Mouse (Mus musculus): ENCODE measurements at regions not wholly inside any gene's neighbourhood (a gene's known extent, or its start where the extent isn't known, plus 50 kb on each side); places are given as distances from the start of the nearest gene placed in this dataset.

GRCm38 (mm10) chr1:151045334-151045733, 52.1 kb upstream of the Hmcn1 start:
- Histone ChIP-seq H3K4me3 (replicated peaks) (no peak overlapping the region), H3K9me3 (replicated peaks) (no peaks in the 10 kb centered on the region), H3K36me3 (no peaks in the 10 kb centered on the region), H3K9ac (no peak overlapping the region), H3K4me2 (replicated peaks) (no peak overlapping the region), H3K4me1 (peaks cover 10% of the 10 kb centered on the region), H3K27ac (replicated peaks) (no peak overlapping the region), H3K27me3 (no peaks in the 10 kb centered on the region)
- no peak for ATAC-seq (ENCODE audit: insufficient number of reproducible peaks, low FRiP score, low TSS enrichment, low read depth)
- 34% methylated on average over 5 of the region's 5 CpGs for WGBS

GRCm38 (mm10) chr1:151046626-151047025, 53.4 kb upstream of the Hmcn1 start:
- no peaks in the 10 kb centered on the region for H3K9me3 ChIP-seq (replicated peaks)
- no peaks in the 10 kb centered on the region for H3K27me3 ChIP-seq
- no peak for ATAC-seq (ENCODE audit: insufficient number of reproducible peaks, low FRiP score, low TSS enrichment, low read depth)
- H3K36me3 ChIP-seq = no peaks in the 10 kb centered on the region
- no peak overlapping the region for H3K27ac ChIP-seq (replicated peaks)
- peaks cover 10% of the 10 kb centered on the region for H3K4me1 ChIP-seq
- H3K4me3 ChIP-seq (replicated peaks) = no peak overlapping the region
- 29% methylated on average over 7 of the region's 7 CpGs for WGBS
- H3K9ac ChIP-seq = no peak overlapping the region
- H3K4me2 ChIP-seq (replicated peaks) = no peak overlapping the region

GRCm38 (mm10) chr1:151049726-151050506, 56.7 kb upstream of the Hmcn1 start:
- H3K4me3 ChIP-seq (replicated peaks) = no peak overlapping the region
- H3K27me3 ChIP-seq = no peaks in the 10 kb centered on the region
- peaks cover 10% of the 10 kb centered on the region for H3K4me1 ChIP-seq
- H3K9ac ChIP-seq = no peak overlapping the region
- no peak for ATAC-seq (ENCODE audit: insufficient number of reproducible peaks, low FRiP score, low TSS enrichment, low read depth)
- no peaks in the 10 kb centered on the region for H3K9me3 ChIP-seq (replicated peaks)
- WGBS = 77% methylated on average over 19 of the region's 19 CpGs
- no peak overlapping the region for H3K27ac ChIP-seq (replicated peaks)
- H3K4me2 ChIP-seq (replicated peaks) = no peak overlapping the region
- no peaks in the 10 kb centered on the region for H3K36me3 ChIP-seq

GRCm38 (mm10) chr1:151050507-151050816, 57.2 kb upstream of the Hmcn1 start:
- WGBS = 97% methylated on average over 3 of the region's 3 CpGs
- H3K9me3 ChIP-seq (replicated peaks) = no peaks in the 10 kb centered on the region
- no peaks in the 10 kb centered on the region for H3K27me3 ChIP-seq
- ATAC-seq (ENCODE audit: insufficient number of reproducible peaks, low FRiP score, low TSS enrichment, low read depth) = no peak
- no peak overlapping the region for H3K27ac ChIP-seq (replicated peaks)
- peaks cover 10% of the 10 kb centered on the region for H3K4me1 ChIP-seq
- no peak overlapping the region for H3K4me2 ChIP-seq (replicated peaks)
- H3K36me3 ChIP-seq = no peaks in the 10 kb centered on the region
- no peak overlapping the region for H3K4me3 ChIP-seq (replicated peaks)
- no peak overlapping the region for H3K9ac ChIP-seq

GRCm38 (mm10) chr1:151053268-151053667, 60.0 kb upstream of the Hmcn1 start:
- H3K27ac ChIP-seq (replicated peaks) = no peak overlapping the region
- ATAC-seq (ENCODE audit: insufficient number of reproducible peaks, low FRiP score, low TSS enrichment, low read depth) = no peak
- H3K4me3 ChIP-seq (replicated peaks) = no peak overlapping the region
- H3K36me3 ChIP-seq = no peaks in the 10 kb centered on the region
- peaks cover 5% of the 10 kb centered on the region; the same call in 1 of the 2 replicates for H3K4me1 ChIP-seq
- H3K9me3 ChIP-seq (replicated peaks) = no peaks in the 10 kb centered on the region
- 54% methylated on average over 5 of the region's 5 CpGs for WGBS
- H3K27me3 ChIP-seq = no peaks in the 10 kb centered on the region
- no peak overlapping the region for H3K4me2 ChIP-seq (replicated peaks)
- no peak overlapping the region for H3K9ac ChIP-seq

GRCm38 (mm10) chr1:151055396-151055795, 62.2 kb upstream of the Hmcn1 start:
- ATAC-seq (ENCODE audit: insufficient number of reproducible peaks, low FRiP score, low TSS enrichment, low read depth) = no peak
- Histone ChIP-seq H3K4me3 (replicated peaks) (no peak overlapping the region), H3K27ac (replicated peaks) (no peak overlapping the region), H3K9ac (no peak overlapping the region), H3K4me1 (no peaks in the 10 kb centered on the region), H3K27me3 (no peaks in the 10 kb centered on the region), H3K36me3 (no peaks in the 10 kb centered on the region), H3K9me3 (replicated peaks) (no peaks in the 10 kb centered on the region), H3K4me2 (replicated peaks) (no peak overlapping the region)
- WGBS = 85% methylated on average over 6 of the region's 6 CpGs

GRCm38 (mm10) chr1:151059546-151060136, 66.4 kb upstream of the Hmcn1 start:
- H3K27ac ChIP-seq (replicated peaks) = no peak overlapping the region
- no peak overlapping the region for H3K4me3 ChIP-seq (replicated peaks)
- no peaks in the 10 kb centered on the region for H3K9me3 ChIP-seq (replicated peaks)
- H3K36me3 ChIP-seq = no peaks in the 10 kb centered on the region
- peaks cover 16% of the 10 kb centered on the region; the same call in 1 of the 2 replicates for H3K4me1 ChIP-seq
- 84% methylated on average over 4 of the region's 4 CpGs for WGBS
- no peak overlapping the region for H3K9ac ChIP-seq
- H3K4me2 ChIP-seq (replicated peaks) = no peak overlapping the region
- H3K27me3 ChIP-seq = no peaks in the 10 kb centered on the region
- ATAC-seq (ENCODE audit: insufficient number of reproducible peaks, low FRiP score, low TSS enrichment, low read depth) = no peak

- Histone ChIP-seq H3K9me3 (replicated peaks) (no peaks in the 10 kb centered on the region), H3K9ac (no peak overlapping the region), H3K4me2 (replicated peaks) (no peak overlapping the region), H3K27me3 (no peaks in the 10 kb centered on the region), H3K4me1 (peaks cover 23% of the 10 kb centered on the region; the same call in 1 of the 2 replicates), H3K36me3 (no peaks in the 10 kb centered on the region), H3K4me3 (replicated peaks) (no peak overlapping the region), H3K27ac (replicated peaks) (no peak overlapping the region)
- ATAC-seq (ENCODE audit: insufficient number of reproducible peaks, low FRiP score, low TSS enrichment, low read depth) = no peak
- WGBS = 53% methylated on average over 9 of the region's 9 CpGs
Measured at GRCm38 (mm10) chr1:151065090-151065567, 71.9 kb upstream of the Hmcn1 start.

GRCm38 (mm10) chr1:151066379-151067128, 73.3 kb upstream of the Hmcn1 start:
- Histone ChIP-seq H3K27me3 (no peaks in the 10 kb centered on the region), H3K4me3 (replicated peaks) (no peak overlapping the region), H3K27ac (replicated peaks) (0 out of 2 replicates have a peak overlapping the region, but pooled peaks have one; percentile 22), H3K9ac (no peak overlapping the region), H3K36me3 (no peaks in the 10 kb centered on the region), H3K4me2 (replicated peaks) (0 out of 2 replicates have a peak overlapping the region, but pooled peaks have one; percentile 3), H3K4me1 (peaks cover 23% of the 10 kb centered on the region; the same call in 1 of the 2 replicates), H3K9me3 (replicated peaks) (no peaks in the 10 kb centered on the region)
- WGBS = 56% methylated on average over 15 of the region's 15 CpGs
- no peak for ATAC-seq (ENCODE audit: insufficient number of reproducible peaks, low FRiP score, low TSS enrichment, low read depth)

- Histone ChIP-seq H3K4me2 (replicated peaks) (no peak overlapping the region), H3K9ac (no peak overlapping the region), H3K4me1 (peaks cover 6% of the 10 kb centered on the region; the same call in 1 of the 2 replicates), H3K9me3 (replicated peaks) (no peaks in the 10 kb centered on the region), H3K27me3 (no peaks in the 10 kb centered on the region), H3K4me3 (replicated peaks) (no peak overlapping the region), H3K27ac (replicated peaks) (no peak overlapping the region), H3K36me3 (no peaks in the 10 kb centered on the region)
- WGBS = 85% methylated on average over 16 of the region's 16 CpGs
- ATAC-seq (ENCODE audit: insufficient number of reproducible peaks, low FRiP score, low TSS enrichment, low read depth) = no peak
Measured at GRCm38 (mm10) chr1:151074508-151075314, 81.5 kb upstream of the Hmcn1 start.

GRCm38 (mm10) chr1:151075541-151075940, 82.3 kb upstream of the Hmcn1 start:
- 84% methylated on average over 6 of the region's 6 CpGs for WGBS

More at GRCm38 (mm10) chr1:151075541-151075940, 82.3 kb upstream of the Hmcn1 start:
- H3K27me3 ChIP-seq = no peaks in the 10 kb centered on the region
- H3K36me3 ChIP-seq = no peaks in the 10 kb centered on the region
- no peaks in the 10 kb centered on the region for H3K9me3 ChIP-seq (replicated peaks)
- H3K27ac ChIP-seq (replicated peaks) = no peak overlapping the region
- no peak overlapping the region for H3K4me3 ChIP-seq (replicated peaks)
- no peak for ATAC-seq (ENCODE audit: insufficient number of reproducible peaks, low FRiP score, low TSS enrichment, low read depth)
- peaks cover 6% of the 10 kb centered on the region; the same call in 1 of the 2 replicates for H3K4me1 ChIP-seq
- H3K4me2 ChIP-seq (replicated peaks) = no peak overlapping the region
- no peak overlapping the region for H3K9ac ChIP-seq
